Mouse (Mus musculus): ENCODE results near the gene Rab1a. TPM values are rescaled to one million over a fixed set of nuclear protein-coding genes. Genes with fewer than 3 reads are reported as not detected.
A peak's percentile ranks its signal among the peaks of the same experiment; 100 is the strongest.
"Not testable (repeated sequence)": the region's sequence is repeated elsewhere in the genome, so short reads cannot be mapped to it uniquely, and the experiment has no call there.

Rab1a gene
- polyA plus RNA-seq, 1 experiment from 2014 or later, result 143 TPM

DNA sequence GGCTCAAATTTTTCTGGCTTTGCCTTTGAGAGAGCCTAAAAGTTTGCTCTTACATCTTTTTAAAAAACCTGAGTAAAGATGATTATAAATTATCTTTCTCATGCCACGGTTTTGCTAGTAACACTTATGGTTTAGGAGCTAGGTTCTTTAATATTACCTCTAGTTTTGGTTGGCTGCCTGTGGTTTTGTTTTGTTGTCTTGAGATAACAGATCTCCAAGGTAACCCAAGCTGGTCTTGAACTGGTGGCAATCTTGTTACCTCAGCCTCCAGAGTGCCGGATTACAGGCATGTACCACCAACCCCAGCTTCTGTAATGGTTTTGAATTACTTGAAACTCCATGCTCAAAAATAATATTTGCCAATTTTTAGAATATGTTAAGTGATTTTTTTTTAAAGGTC is 10.6 kb downstream of the Rab1a start:
- no peak overlapping the region for H3K27ac ChIP-seq (ENCODE audit: low read depth)
- no peak overlapping the region for H3K4me3 ChIP-seq (ENCODE audit: low read depth, low read length)
- ATAC-seq, result no peak
- H3K9ac ChIP-seq (replicated peaks), result no peak overlapping the region
- H3K4me1 ChIP-seq (ENCODE audit: insufficient read depth), result peaks cover 29% of the 10 kb centered on the region
- no peaks in the 10 kb centered on the region for H3K9me3 ChIP-seq (ENCODE audit: low read length)
- peaks cover 24% of the 10 kb centered on the region for H3K36me3 ChIP-seq (replicated peaks; ENCODE audit: insufficient read depth, low read length)
- TF ChIP-seq CTCF (IDR thresholded peaks at IDR 0.05; ENCODE audit: low read depth) (no peak), EP300 (IDR thresholded peaks at IDR 0.05; ENCODE audit: low read depth) (no peak)
- 37% methylated on average over 2 of the region's 2 CpGs for WGBS (ENCODE audit: insufficient replicate concordance)
- no peaks in the 10 kb centered on the region for H3K27me3 ChIP-seq (ENCODE audit: insufficient read depth, low read length)
- no peak overlapping the region for H3K4me2 ChIP-seq (ENCODE audit: low read depth, low read length)
- DNase-seq, result no peak

- no peak overlapping the region for H3K9ac ChIP-seq (replicated peaks)
- no peak overlapping the region for H3K4me3 ChIP-seq (ENCODE audit: low read depth, low read length)
- no peak for TF ChIP-seq EP300 (IDR thresholded peaks at IDR 0.05; ENCODE audit: low read depth)
- peak; percentile 65 for TF ChIP-seq CTCF (IDR thresholded peaks at IDR 0.05; ENCODE audit: low read depth)
- H3K27ac ChIP-seq (ENCODE audit: low read depth), result no peak overlapping the region
- H3K9me3 ChIP-seq (ENCODE audit: low read length), result no peaks in the 10 kb centered on the region
- H3K4me1 ChIP-seq (ENCODE audit: insufficient read depth), result peaks cover 12% of the 10 kb centered on the region; the same call in 1 of the 2 replicates
- H3K36me3 ChIP-seq (replicated peaks; ENCODE audit: insufficient read depth, low read length), result peaks cover 47% of the 10 kb centered on the region
- no peak for ATAC-seq
- peak; percentile 50 for DNase-seq
- WGBS (ENCODE audit: insufficient replicate concordance), result 100% methylated on average over 1 of the region's 1 CpGs
- H3K4me2 ChIP-seq (ENCODE audit: low read depth, low read length), result no peak overlapping the region
- no peaks in the 10 kb centered on the region for H3K27me3 ChIP-seq (ENCODE audit: insufficient read depth, low read length)
Observed at GRCm38 (mm10) chr11:20214779-20215178, 13.5 kb downstream of the Rab1a start.

DNA sequence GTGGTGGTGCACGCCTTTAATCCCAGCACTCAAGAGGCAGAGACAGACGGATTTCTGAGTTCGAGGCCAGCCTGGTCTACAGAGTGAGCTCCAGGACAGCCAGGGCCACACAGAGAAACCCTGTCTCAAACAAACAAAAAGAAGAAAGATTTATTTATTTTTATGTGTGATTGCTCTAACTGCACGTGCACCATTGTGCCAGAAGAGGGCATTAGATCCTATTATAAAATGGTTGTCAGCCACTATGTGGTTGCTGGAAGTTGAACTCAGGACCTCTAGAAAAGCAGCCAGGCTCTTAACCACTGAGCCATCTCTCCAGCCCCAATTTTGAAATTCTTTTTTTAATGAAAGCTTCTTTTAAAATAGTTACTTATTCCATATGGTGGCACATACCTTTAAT is 15.2 kb downstream of the Rab1a start:
- Histone ChIP-seq H3K36me3 (replicated peaks; ENCODE audit: insufficient read depth, low read length) (peaks cover 60% of the 10 kb centered on the region), H3K27ac (ENCODE audit: low read depth) (no peak overlapping the region), H3K4me3 (ENCODE audit: low read depth, low read length) (no peak overlapping the region), H3K4me1 (ENCODE audit: insufficient read depth) (peaks cover 14% of the 10 kb centered on the region; the same call in 1 of the 2 replicates), H3K27me3 (ENCODE audit: insufficient read depth, low read length) (no peaks in the 10 kb centered on the region), H3K9me3 (ENCODE audit: low read length) (no peaks in the 10 kb centered on the region), H3K4me2 (ENCODE audit: low read depth, low read length) (no peak overlapping the region), H3K9ac (replicated peaks) (no peak overlapping the region)
- WGBS (ENCODE audit: insufficient replicate concordance), result 83% methylated on average over 4 of the region's 4 CpGs
- DNase-seq (no peak), ATAC-seq (no peak)
- TF ChIP-seq EP300 (IDR thresholded peaks at IDR 0.05; ENCODE audit: low read depth), result no peak
- TF ChIP-seq CTCF (IDR thresholded peaks at IDR 0.05; ENCODE audit: low read depth), result peak; percentile 46

GRCm38 (mm10) chr11:20217227-20217626 is 16.0 kb downstream of the Rab1a start:
- no peak for DNase-seq
- Histone ChIP-seq H3K36me3 (replicated peaks; ENCODE audit: insufficient read depth, low read length) (peaks cover 64% of the 10 kb centered on the region), H3K27me3 (ENCODE audit: insufficient read depth, low read length) (no peaks in the 10 kb centered on the region)

GRCm38 (mm10) chr11:20221671-20222070 is 20.4 kb downstream of the Rab1a start:
- not testable (repeated sequence) for H3K9ac ChIP-seq (replicated peaks); H3K4me3 ChIP-seq (ENCODE audit: low read depth, low read length); DNase-seq; H3K4me1 ChIP-seq (ENCODE audit: insufficient read depth); H3K27ac ChIP-seq (ENCODE audit: low read depth); H3K4me2 ChIP-seq (ENCODE audit: low read depth, low read length); H3K9me3 ChIP-seq (ENCODE audit: low read length); H3K27me3 ChIP-seq (ENCODE audit: insufficient read depth, low read length); ATAC-seq
- H3K36me3 ChIP-seq (replicated peaks; ENCODE audit: insufficient read depth, low read length), result peaks cover 81% of the 10 kb centered on the region
- 83% methylated on average over 1 of the region's 1 CpGs for WGBS (ENCODE audit: insufficient replicate concordance)

More at GRCm38 (mm10) chr11:20217227-20217626, 16.0 kb downstream of the Rab1a start:
- TF ChIP-seq CTCF (IDR thresholded peaks at IDR 0.05; ENCODE audit: low read depth), result no peak
- TF ChIP-seq EP300 (IDR thresholded peaks at IDR 0.05; ENCODE audit: low read depth), result no peak
- H3K9me3 ChIP-seq (ENCODE audit: low read length), result no peaks in the 10 kb centered on the region
- no peak for ATAC-seq
- H3K4me3 ChIP-seq (ENCODE audit: low read depth, low read length), result no peak overlapping the region
- no peak overlapping the region for H3K9ac ChIP-seq (replicated peaks)
- H3K4me2 ChIP-seq (ENCODE audit: low read depth, low read length), result no peak overlapping the region
- WGBS (ENCODE audit: insufficient replicate concordance), result 83% methylated on average over 1 of the region's 1 CpGs
- H3K27ac ChIP-seq (ENCODE audit: low read depth), result no peak overlapping the region
- peaks cover 14% of the 10 kb centered on the region; the same call in 1 of the 2 replicates for H3K4me1 ChIP-seq (ENCODE audit: insufficient read depth)

DNA sequence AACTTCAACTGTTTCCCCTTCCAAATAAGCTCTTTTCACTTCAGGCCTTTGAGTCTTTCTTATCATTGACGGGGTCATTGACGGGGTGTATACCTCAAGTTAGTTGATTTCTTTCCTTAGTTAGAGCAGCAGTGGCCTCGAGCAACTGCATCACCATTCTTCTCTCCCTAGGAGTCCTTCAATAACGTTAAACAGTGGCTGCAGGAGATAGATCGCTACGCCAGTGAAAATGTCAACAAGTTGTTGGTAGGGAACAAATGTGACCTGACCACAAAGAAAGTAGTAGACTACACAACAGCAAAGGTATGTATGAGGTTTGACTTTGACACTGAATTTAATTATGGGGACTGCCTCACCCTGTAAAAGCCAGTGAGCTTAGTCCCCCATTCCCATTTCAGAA is 23.0 kb downstream of the Rab1a start:
- no peaks in the 10 kb centered on the region for H3K9me3 ChIP-seq (ENCODE audit: low read length)
- no peak overlapping the region for H3K4me2 ChIP-seq (ENCODE audit: low read depth, low read length)
- no peak overlapping the region for H3K4me3 ChIP-seq (ENCODE audit: low read depth, low read length)
- no peak for DNase-seq
- ATAC-seq, result no peak
- H3K27me3 ChIP-seq (ENCODE audit: insufficient read depth, low read length), result no peaks in the 10 kb centered on the region
- 76% methylated on average over 6 of the region's 6 CpGs for WGBS (ENCODE audit: insufficient replicate concordance)
- TF ChIP-seq EP300 (IDR thresholded peaks at IDR 0.05; ENCODE audit: low read depth) (no peak), CTCF (IDR thresholded peaks at IDR 0.05; ENCODE audit: low read depth) (no peak)
- H3K27ac ChIP-seq (ENCODE audit: low read depth), result no peak overlapping the region
- peaks cover 4% of the 10 kb centered on the region; the same call in 1 of the 2 replicates for H3K4me1 ChIP-seq (ENCODE audit: insufficient read depth)
- H3K9ac ChIP-seq (replicated peaks), result no peak overlapping the region
- H3K36me3 ChIP-seq (replicated peaks; ENCODE audit: insufficient read depth, low read length), result peaks cover 73% of the 10 kb centered on the region

DNA sequence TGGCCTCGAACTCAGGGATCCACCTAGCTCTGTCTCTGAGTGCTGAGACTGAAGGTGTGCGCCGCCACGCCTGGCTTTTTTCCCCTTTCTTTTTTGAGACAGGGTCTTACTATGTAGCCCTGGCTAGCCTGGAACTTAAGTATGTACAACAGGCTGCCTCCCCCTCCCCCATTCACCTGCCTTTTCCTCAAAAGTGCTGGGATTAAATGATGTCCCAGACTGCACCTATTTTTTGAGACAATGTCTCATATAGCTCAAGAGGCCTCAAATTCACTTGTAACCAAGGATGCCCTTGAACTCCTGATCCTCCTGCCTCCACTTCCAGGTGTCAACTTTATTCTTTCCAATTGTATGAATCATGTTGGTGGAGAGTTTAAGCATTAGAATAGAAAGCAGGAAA is 24.7 kb downstream of the Rab1a start:
- Histone ChIP-seq H3K9ac (replicated peaks) (no peak overlapping the region), H3K27ac (ENCODE audit: low read depth) (no peak overlapping the region), H3K9me3 (ENCODE audit: low read length) (no peaks in the 10 kb centered on the region), H3K36me3 (replicated peaks; ENCODE audit: insufficient read depth, low read length) (peaks cover 71% of the 10 kb centered on the region), H3K4me1 (ENCODE audit: insufficient read depth) (peaks cover 10% of the 10 kb centered on the region), H3K4me3 (ENCODE audit: low read depth, low read length) (no peak overlapping the region), H3K4me2 (ENCODE audit: low read depth, low read length) (no peak overlapping the region), H3K27me3 (ENCODE audit: insufficient read depth, low read length) (no peaks in the 10 kb centered on the region)
- TF ChIP-seq CTCF (IDR thresholded peaks at IDR 0.05; ENCODE audit: low read depth), result no peak
- no peak for TF ChIP-seq EP300 (IDR thresholded peaks at IDR 0.05; ENCODE audit: low read depth)
- no peak for ATAC-seq
- no peak for DNase-seq
- 94% methylated on average over 4 of the region's 4 CpGs for WGBS (ENCODE audit: insufficient replicate concordance)

Data from liver, postnatal 0 days (tissue).